Mouse (Mus musculus) adrenal gland, adult (tissue): Measurements from ENCODE around the gene Chaf1a.

ENCODE experiments used
- DNase-seq, 2 experiments: peaks; one replicate each; pipeline ENCODE4 v3.0.0; 2022 to 2023; ENCODE audit warnings: low spot score in 1 of 2; ENCODE audit not compliant: inconsistent age in 2 of 2

Chaf1a gene

DNA sequence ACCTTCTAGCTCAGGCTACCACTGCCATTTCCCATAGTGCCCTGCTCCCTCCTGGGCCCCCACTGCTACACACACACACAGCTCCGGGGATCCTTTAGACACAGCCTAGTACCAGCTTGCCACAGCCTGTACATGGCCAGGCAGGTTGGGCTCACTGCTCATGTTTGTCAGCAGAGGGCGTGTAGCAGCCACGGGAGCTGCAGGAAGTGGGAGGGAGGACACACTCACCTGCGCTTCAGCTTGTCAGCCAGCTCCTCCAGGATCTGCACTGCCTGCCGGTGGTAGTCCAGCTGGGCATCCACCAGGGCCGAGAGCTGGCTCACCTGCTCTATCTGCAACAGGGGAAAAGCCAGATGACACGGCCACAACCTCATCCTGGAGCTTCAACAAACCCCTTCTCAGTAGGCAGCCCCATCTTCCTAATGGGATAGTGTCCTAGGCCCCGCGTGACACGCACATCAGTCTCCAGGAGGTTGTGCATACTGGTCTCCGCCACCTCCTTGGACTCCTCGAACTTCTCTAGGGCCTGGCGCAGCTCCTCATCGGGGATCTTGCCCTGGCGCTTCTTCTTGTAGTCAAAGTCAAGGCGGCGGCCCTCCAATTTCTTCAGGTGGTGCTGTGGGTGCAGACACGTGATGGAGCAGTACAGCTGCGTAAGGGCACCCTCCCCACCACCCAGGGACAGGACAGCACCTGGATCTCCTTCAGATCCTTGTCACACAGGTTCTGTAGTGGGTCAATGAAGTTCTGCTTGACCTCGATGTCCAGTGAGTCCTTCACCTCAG is 21.7 kb upstream of the Chaf1a start:
- peak; percentile 60 to 78 for DNase-seq

DNA sequence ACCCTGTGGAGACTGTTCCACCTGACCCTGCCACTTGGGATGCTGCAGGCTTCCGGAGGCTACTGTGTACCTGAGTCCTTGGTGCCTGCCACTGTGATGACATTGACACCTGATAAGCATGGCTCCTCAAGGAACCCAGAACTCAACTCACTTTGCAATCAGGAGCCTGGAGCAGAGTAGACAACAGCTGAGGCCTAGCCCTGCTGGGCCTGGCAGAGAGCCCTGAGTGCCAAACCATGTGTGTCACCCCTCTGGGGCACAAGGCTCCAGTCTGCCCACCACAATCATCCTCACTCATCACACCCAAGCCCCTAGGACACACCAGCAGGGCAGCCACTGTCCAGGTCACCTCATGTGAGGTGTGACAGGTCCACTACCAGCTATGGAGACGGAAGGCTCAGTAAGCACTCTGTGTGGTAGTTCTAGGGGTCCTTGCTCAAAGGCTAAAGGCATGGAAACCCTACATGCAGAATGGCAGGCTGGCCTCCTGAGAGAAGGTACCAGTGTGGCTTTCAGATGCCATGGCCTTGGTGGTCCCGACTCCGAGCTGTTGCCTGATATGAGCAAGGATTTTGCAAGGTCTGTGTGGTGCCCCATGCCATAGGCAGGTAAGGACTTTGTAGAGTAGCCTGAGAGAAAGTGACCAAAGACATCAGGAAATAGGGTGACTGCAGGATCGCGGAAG is 19.7 kb upstream of the Chaf1a start:
- DNase-seq: peak in 1 of 2 experiments; percentile 47

DNA sequence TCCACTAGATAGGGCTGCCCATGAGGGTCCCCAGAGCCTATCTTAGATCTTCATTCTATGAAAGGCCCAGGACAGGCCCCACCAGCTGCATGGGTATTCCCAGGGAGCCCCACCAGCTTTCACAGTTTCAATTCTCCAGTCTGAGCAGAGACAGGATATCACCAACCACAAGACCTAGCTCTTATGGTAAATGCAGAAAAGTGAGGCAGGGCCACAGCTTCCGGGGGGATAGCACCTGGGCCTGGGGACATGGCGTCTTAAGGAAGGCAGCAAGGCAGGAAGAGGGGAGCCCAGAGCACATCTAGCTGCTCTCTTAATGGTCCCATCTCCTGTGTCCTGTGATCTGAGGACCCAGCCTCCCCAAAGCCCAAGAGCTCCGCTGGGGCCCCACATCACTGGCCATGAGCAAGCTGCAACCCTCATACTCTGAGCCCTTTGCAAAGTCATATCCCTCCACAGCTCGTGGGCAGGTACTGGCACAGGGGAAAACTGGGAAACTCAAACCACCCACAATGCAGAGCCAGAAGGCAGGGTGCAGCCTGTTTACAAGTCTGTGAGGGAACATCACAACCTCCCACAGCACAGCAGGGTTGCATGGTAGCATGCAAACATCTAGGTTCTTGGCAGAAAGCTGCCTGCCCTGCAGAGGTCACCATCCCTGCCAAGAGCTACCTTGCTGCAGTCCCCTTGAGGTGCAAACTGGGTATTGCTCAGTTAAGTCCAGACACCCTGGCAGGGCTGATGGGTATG is 18.9 kb upstream of the Chaf1a start:
- DNase-seq: peak in 1 of 2 experiments; percentile 38

DNA sequence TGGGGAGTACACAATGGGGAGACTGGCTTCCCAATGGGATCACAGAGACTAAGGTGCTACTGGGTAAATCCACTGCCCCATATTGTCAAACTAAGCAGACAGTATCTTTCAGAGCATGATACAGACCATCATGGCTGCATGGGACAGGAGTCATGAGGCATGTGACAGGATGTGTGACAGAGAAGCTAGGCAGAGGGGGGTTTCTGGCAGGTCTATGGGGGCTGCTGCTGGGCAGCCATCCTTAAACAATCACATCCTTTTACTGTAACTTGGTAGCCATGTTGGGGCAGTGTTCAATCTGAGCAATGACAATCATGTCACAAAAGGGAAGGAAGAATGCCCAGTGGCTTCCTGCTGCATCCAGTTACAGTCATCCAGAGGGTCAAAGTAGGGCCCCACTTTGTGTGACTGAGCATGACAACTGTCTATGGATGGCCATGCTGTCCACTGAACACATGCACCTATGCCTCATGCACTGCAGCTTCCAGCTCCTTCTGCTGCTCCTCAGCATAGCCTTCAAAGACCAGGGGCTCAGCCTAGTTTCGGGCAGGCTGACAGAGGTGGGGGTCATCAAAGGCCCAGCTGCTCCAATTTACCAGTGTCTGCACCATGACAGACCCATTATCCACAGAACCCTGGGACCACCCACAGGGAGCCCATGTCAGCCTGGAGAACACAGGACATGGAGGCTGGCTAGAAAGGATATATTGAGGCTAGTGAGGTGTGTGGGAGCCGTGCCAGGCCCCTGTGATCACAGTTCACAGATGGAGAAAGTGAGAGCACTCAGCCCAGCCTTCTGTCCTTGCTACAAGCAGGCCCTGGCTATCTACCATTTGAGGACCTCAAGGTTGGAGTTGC is 17.9 kb upstream of the Chaf1a start:
- peak; percentile 33 to 54 for DNase-seq

DNA sequence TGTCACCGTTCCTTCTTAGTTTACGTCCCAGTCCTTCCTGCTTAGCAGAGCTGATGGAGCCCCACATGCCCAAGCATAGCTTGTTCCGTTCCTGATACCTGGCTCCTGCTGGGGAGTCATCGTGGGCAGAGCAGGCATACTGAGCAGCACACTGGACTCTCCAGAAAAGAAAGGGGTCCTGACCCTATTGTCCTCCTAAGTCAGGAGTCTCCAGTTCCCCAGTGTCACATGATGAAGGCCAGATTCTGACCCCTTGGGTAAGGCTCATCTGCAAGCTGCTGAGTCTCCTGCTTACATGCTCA is 17.3 kb upstream of the Chaf1a start:
- DNase-seq: peak in 1 of 2 experiments; percentile 78

DNA sequence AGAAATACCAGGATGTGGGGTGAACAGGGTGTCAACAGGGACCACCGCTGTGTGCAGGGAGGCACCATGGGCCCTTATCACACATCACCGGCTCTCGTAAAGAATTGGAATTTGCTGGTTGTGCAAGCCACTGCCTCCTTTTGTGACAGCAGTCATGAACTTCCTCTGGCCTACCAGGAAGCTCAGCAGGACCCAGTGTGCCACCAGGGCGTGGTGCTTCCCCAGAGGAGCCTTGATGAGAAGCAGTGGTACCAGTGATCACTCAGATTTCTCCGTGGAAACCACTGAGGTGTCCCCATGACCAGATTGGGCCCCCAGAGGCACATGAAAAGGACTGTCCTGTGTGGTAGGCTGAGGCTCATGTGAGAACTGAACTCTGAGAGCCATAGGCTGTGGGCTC is 16.9 kb upstream of the Chaf1a start:
- DNase-seq: peak in 1 of 2 experiments; percentile 64

DNA sequence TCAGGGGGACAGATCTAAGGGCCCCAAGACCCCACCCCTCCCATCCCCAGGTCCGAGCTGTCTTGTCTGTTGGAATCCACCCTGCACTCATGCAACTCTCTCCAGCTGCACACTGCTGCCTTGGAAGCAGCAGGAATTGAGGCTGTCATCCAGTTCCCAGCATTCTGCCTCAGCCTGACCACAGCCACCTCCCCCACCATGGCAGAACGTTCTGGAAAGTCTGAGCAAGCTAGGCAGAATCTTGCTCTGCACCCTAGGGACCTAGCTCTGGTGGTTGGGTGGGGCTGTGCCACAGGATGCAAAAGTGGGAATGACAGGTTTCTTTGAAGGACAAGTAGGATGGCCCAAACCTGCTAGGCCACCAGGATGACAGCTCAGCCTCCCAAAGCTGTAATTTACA is 15.8 kb upstream of the Chaf1a start:
- peak in 1 of 2 experiments; percentile 32 for DNase-seq

DNA sequence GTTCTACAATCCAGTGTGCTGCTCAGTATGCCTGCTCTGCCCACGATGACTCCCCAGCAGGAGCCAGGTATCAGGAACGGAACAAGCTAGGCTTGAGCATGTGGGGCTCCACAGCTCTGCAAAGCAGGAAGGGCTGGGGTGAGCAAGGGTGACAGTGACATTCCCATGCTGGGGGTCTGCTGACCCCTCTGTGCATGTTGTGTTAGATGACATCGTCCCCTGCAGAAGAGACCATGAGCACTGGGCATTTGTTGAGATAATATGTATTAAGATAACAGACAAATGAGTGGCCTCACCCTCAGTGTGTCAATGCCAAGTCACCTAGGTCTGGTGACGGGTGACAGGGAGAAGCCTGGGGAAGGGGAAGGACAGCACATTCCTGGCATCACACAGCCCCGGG is 15.3 kb upstream of the Chaf1a start:
- DNase-seq: peak in 1 of 2 experiments; percentile 39

DNA sequence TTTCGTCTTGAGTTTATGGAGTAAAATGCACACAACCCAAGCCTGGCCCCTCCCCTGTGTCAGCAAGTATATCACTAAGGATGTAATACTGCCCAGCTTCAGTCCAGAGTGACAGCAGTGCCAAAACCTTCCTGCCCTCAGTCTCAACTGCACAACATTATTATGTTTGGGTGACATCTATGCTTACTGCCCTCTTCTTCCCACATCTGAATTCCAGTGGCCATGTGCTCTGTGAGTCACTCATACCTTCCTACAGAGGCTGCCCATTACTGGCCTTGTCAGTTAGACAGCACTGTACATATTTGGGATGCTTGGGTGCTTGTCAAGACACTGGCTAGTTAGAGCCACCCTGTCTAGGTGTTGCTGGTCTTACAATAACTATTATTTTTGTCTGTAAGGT is 13.9 kb upstream of the Chaf1a start:
- DNase-seq: peak; percentile 41 to 68

DNA sequence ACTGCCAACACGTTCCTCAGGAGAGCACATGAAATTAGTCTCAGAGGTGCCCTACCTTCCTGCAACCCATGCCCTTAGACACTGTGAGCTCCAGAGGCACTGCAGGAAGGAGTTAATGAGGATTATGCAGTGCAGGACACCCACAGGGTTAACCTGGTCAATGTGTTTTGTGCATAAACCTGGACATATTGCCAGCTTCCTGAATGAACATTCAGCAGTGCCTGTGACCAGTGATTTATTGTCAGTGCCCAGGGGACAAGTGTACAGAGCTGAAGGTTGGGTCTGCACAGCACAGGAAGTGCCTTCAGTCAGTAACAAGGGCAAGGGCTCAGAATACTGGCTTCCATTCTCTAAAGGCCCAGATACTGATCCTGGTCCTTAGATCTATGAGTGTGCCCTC is 13.4 kb upstream of the Chaf1a start:
- DNase-seq: peak; percentile 63 to 77

DNA sequence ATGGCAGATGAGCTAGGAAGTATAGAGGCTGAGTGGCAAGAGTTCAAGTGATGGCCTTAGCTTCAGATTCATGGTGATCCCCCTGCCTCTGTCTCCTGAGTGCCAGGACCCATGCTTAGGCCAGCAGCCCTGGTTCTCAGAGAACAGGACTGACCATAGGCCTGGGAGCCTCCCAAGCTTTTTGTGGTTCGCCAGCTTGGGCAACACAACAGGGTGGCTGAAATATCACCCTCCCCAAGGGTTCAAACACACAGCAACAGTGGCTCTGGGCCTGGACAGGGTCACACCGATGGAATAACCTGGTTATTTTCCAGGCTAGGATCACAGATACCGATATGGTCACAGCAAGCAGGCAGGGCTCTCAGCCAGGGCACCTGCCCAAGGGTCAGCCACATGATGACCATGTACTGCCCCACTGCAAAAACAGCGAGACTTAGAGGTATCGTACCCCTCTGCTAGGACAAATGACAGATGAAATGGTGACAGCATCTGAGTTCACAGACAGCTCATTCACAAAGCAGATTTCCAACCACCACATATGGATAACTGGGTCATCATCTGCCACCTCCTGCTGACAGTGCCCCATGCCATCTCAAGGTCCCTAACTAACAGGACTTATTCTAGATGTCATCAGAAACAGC is 12.3 kb upstream of the Chaf1a start:
- DNase-seq: peak; percentile 46 to 59

DNA sequence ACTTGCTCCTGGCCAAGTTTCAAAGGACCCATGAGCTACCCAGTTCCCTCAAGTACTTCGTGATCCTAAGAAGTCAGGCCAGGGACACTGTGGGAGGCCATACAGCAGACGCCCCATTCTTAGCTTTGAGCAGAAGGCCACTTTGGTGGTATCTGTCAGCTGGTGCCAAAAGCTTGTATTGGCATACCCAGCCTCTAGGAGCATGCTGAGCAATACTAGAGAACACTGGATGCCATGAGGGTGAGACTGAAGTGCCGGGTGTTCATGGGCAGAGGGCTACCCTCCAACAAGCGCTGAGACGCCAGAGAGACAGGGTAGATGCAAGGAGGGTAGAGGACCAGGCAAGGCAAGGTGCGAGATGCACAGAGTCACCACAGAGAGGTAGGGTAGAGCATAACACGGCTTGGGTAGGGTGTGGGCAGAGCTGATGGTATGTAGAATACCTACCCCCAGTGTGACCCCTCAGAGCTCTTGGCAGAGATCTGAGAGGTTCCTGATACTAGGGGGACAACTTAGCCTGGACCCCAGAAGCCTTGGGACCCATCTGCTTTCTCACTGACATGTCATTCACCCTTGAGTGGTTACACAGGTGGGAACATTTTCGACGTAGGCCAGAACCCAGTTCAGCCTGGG is 9.9 kb upstream of the Chaf1a start:
- DNase-seq: peak in 1 of 2 experiments; percentile 54

DNA sequence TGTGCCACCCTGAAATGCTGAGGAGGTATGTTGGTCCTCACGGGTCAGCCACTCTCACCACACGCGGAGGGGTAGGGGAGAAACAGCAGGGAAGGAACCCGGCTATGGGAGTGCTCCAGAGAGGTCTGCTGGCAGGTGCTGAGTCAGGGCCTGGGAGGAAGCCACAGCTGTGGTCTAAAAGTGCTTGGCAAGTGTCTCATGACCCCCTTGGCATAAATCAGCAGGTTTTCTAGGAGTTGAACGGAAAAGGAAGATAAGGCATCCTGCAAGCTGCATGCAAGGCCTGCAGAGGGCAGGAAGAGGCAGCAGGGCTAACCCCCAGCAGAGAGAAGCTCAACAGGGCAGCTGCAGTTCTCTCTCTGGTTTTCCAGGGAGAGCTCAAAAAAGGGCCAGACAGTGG is 9.3 kb upstream of the Chaf1a start:
- DNase-seq: peak; percentile 78 to 82

DNA sequence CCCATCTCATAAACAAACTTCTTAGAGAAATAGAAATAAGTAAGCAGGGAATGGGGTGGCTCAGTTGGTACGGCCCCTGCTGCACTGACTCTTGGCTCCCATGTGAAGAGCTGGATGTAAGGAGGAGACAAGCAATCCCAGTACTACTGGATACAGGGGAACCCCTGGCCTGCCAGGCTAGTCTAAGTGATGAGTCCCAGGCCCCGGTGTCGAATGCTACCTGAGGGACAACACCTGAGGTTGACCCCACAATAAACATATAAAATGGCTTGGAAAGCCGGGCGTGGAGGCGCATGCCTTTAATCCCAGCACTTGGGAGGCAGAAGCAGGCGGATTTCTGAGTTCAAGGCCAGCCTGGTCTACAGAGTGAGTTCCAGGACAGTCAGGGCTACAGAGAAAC is 8.8 kb upstream of the Chaf1a start:
- DNase-seq: no peak

DNA sequence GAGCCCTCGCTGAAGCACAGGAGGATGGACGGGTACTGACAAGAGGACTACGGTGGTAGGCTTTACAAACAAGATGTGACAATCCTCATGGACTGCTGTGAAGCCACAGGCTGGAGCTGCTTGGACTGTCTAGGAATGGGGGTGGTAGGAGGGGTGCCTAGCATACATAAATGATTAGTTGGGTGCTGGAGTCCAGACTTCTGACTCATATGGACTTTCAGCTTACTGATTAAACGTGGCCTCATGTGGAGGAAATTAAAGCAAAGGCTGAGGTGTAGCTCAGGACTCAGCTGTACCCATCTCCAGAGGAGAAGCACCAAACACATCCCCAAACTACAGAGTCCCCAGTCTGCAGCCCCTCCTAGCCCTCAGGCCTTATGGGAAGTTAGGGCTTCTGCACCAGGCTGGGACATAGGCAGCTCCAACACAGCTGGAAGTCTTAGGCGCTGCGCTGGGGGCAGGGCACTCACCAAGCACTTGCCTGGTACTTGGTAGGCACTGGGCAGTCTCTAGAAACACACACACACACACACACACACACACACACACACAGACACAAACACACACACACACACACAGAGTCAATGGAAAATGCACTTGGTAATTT is 8.0 kb upstream of the Chaf1a start:
- peak in 1 of 2 experiments; percentile 59 for DNase-seq

DNA sequence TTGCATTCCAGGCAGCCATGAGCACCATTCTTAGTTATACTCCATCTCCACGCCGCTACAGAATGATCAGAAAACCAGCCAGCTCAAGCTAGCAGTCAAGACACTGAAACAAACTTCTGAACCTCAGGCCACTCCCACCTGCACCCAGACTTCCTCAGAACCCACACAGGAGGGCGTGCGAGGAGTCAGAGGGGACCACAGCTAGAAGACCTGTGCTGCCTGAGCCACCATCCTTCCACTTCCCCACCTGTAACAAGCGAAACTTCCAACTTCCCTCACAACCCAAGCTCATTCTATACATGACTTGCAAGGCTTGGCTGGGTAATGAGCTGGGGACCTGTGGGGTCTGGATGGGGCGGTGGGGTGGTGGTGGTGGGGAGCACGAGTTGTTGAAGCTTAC is 7.4 kb upstream of the Chaf1a start:
- DNase-seq: peak in 1 of 2 experiments; percentile 41

DNA sequence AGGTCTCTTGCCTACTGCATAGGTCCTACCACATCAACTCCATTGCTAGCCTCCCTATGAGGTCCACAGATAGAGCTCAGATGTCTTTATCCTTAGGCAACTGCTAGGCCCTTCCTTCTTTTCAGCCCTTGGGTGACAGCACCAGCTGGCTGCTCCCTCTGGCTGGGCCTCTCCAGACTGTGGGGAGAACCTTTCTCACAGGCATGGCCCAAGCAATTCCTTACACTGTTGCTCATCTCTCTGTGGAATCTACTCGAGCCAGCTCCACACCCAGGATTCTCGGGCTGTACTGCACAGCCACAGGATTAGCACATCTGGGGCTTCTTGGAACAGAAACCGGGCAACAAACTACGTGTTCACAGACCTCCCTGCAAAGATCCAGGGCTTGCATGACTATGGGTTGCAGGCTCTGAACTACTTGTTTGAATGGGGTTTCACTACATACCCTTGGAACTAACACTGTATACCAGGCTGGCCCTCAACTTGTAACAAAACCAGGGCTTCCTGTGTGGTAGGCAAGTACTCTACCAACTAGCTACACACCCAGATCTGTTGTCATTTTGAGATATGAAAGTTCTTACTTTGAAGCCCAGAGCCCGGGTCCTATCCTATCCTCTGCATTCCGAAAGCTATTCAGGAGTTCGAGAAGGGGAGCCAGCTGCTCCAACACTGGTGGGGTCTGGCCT is 6.1 kb upstream of the Chaf1a start:
- peak in 1 of 2 experiments; percentile 52 for DNase-seq

DNA sequence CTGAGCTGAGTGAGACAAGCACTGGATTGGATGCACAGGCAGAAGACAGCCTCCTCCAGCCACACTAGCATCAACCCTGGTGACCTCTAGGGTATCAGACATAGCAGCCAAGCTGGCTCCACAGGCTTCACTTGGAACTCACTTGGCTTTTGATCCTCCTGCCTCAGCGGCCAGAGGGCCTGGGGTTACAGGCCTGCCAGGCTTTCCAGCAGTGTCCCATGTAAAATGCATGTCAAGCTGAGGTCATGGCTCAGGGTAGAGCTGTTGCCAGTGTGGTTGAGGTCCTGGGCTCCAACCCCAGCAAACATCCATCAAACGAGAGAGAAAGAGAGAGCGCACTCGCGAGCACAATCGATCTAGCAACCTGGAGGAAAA is 5.5 kb upstream of the Chaf1a start:
- DNase-seq: peak in 1 of 2 experiments; percentile 46

DNA sequence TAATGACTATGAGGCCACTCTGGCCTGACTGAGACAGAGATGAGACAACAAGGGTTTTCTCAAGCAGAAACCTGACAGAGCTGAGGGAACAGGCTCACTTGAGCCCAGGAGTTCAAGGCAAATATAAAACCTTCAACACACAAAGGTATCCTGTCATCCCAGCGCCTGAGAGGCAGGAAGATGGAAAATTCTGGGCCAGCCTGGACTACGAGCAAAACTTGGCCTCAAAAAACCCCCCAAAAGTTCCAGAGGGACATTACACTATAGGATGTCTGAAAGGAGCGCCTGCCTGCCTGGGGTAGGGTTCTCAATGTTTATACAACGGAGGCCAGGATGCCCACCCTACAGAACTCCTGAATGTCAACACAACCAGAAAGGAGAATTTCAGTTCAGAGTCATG is 5.0 kb upstream of the Chaf1a start:
- DNase-seq: no peak
